12 mouse cellular contexts compared by ENCODE assay signal in genomic region chr5:92553939-92554338, GRCm38 (mm10). TPM values are rescaled to one million over a fixed set of nuclear protein-coding genes. Genes with fewer than 3 reads are reported as not detected.
DNase-seq lines count a peak whose midpoint lies in the region; ATAC-seq and TF ChIP-seq lines count a peak whose summit lies in the region.
"Had no signal": no experiment of that assay in that cellular context is flagged by ENCODE, and none has a peak within 500 bp of the region (broad histone marks: within the 10 kb centered on the region; RNA-seq: fewer than 3 reads in every experiment).

No protein-coding gene starts in this region.

- 53% methylated on average over 3 of the region's 3 CpGs for WGBS in liver, embryonic 14.5 days (ENCODE audit: insufficient replicate concordance)
- 52% methylated on average over 3 of the region's 3 CpGs for WGBS in liver, embryonic 12.5 days (ENCODE audit: insufficient replicate concordance)
- 68% methylated on average over 3 of the region's 3 CpGs for WGBS in stomach, postnatal 0 days
- 68% methylated on average over 3 of the region's 3 CpGs for WGBS in midbrain, embryonic 13.5 days

- no peaks in the 10 kb centered on the region for H3K27me3 ChIP-seq in liver, embryonic 14.5 days (ENCODE audit: control insufficient read depth, insufficient read depth, low read length)
- H3K27me3 ChIP-seq in liver, embryonic 12.5 days (replicated peaks) = no peaks in the 10 kb centered on the region
- no peaks in the 10 kb centered on the region for H3K27me3 ChIP-seq in stomach, postnatal 0 days (ENCODE audit: control insufficient read depth, insufficient read depth, low read length)
- H3K27me3 ChIP-seq in midbrain, embryonic 13.5 days = no peaks in the 10 kb centered on the region
- H3K27me3 ChIP-seq: forebrain, embryonic 13.5 days; neural tube, embryonic 12.5 days had no signal

- no peak overlapping the region for H3K4me2 ChIP-seq in liver, embryonic 14.5 days (ENCODE audit: low read depth)
- no peak overlapping the region for H3K4me2 ChIP-seq in liver, embryonic 12.5 days
- no peak overlapping the region for H3K4me2 ChIP-seq in stomach, postnatal 0 days (replicated peaks; ENCODE audit: low read depth)
- H3K4me2 ChIP-seq in midbrain, embryonic 13.5 days (replicated peaks) = no peak overlapping the region
- H3K4me2 ChIP-seq: forebrain, embryonic 13.5 days; neural tube, embryonic 12.5 days had no signal

- peak; percentile 54; the same call in 1 of the 2 replicates for TF ChIP-seq CTCF in liver, embryonic 14.5 days (IDR thresholded peaks at IDR 0.05; ENCODE audit: low read depth)
- peak; percentile 51 for TF ChIP-seq CTCF in stomach, postnatal 0 days (IDR thresholded peaks at IDR 0.05; ENCODE audit: low read depth)

- no peak overlapping the region for H3K4me3 ChIP-seq in liver, embryonic 14.5 days (ENCODE audit: insufficient read depth in 1 of 2, low read depth in 2 of 2, low read length in 2 of 2)
- H3K4me3 ChIP-seq in liver, embryonic 12.5 days = no peak overlapping the region
- no peak overlapping the region for H3K4me3 ChIP-seq in stomach, postnatal 0 days (ENCODE audit: low read depth, low read length)
- H3K4me3 ChIP-seq in midbrain, embryonic 13.5 days (replicated peaks) = no peak overlapping the region
- H3K4me3 ChIP-seq: forebrain, embryonic 13.5 days; neural tube, embryonic 12.5 days had no signal

- H3K9me3 ChIP-seq in liver, embryonic 14.5 days (ENCODE audit: control insufficient read depth, low read length) = no peaks in the 10 kb centered on the region
- no peaks in the 10 kb centered on the region for H3K9me3 ChIP-seq in liver, embryonic 12.5 days (replicated peaks)
- H3K9me3 ChIP-seq in stomach, postnatal 0 days (ENCODE audit: control insufficient read depth, low read length) = no peaks in the 10 kb centered on the region
- no peaks in the 10 kb centered on the region for H3K9me3 ChIP-seq in midbrain, embryonic 13.5 days
- H3K9me3 ChIP-seq: neural tube, embryonic 12.5 days had no signal

- H3K9ac ChIP-seq in liver, embryonic 14.5 days (replicated peaks) = no peak overlapping the region
- no peak overlapping the region for H3K9ac ChIP-seq in liver, embryonic 12.5 days
- H3K9ac ChIP-seq in stomach, postnatal 0 days (ENCODE audit: low read length) = no peak overlapping the region
- no peak overlapping the region for H3K9ac ChIP-seq in midbrain, embryonic 13.5 days (replicated peaks)
- H3K9ac ChIP-seq: forebrain, embryonic 13.5 days; neural tube, embryonic 12.5 days had no signal

- TF ChIP-seq EP300 in liver, embryonic 14.5 days (IDR thresholded peaks at IDR 0.05; ENCODE audit: low read depth) = no peak
- TF ChIP-seq EP300 in stomach, postnatal 0 days (optimal IDR thresholded peaks at IDR 0.05) = no peak

- peak; percentile 37 for DNase-seq in CD4-positive, CD25-positive, alpha-beta regulatory T cell, adult 2 months (ENCODE audit: low read depth, low spot score)
- peak in 1 of 3 experiments; percentile 0 for DNase-seq in liver, embryonic 14.5 days (ENCODE audit: low read depth in 3 of 3, low spot score in 3 of 3)
- DNase-seq in R1 (ENCODE audit: low read depth, low spot score) = peak; percentile 78
- no peak for DNase-seq in stomach, postnatal 0 days (ENCODE audit: low spot score)
- DNase-seq in adrenal gland, postnatal 25 days = no peak

- H3K36me3 ChIP-seq in liver, embryonic 14.5 days (replicated peaks; ENCODE audit: control insufficient read depth, insufficient read depth, low read depth) = no peaks in the 10 kb centered on the region
- H3K36me3 ChIP-seq in liver, embryonic 12.5 days = no peaks in the 10 kb centered on the region
- no peaks in the 10 kb centered on the region for H3K36me3 ChIP-seq in stomach, postnatal 0 days (ENCODE audit: control insufficient read depth, insufficient read depth, low read length)
- H3K36me3 ChIP-seq in midbrain, embryonic 13.5 days = no peaks in the 10 kb centered on the region
- H3K36me3 ChIP-seq: neural tube, embryonic 12.5 days had no signal

- ATAC-seq in CD4-positive, CD25-positive, alpha-beta regulatory T cell, adult 4 months = no peak
- ATAC-seq in liver, embryonic 14.5 days (ENCODE audit: insufficient read depth) = no peak
- no peak for ATAC-seq in liver, embryonic 12.5 days
- ATAC-seq in stomach, postnatal 0 days (ENCODE audit: low FRiP score, low TSS enrichment) = no peak
- ATAC-seq in midbrain, embryonic 13.5 days = no peak
- ATAC-seq: forebrain, embryonic 13.5 days had no signal

- no peaks in the 10 kb centered on the region for H3K4me1 ChIP-seq in liver, embryonic 14.5 days (replicated peaks; ENCODE audit: control insufficient read depth in 2 of 2, insufficient read depth in 2 of 2, low read length in 1 of 2)
- no peaks in the 10 kb centered on the region for H3K4me1 ChIP-seq in liver, embryonic 12.5 days
- no peaks in the 10 kb centered on the region for H3K4me1 ChIP-seq in stomach, postnatal 0 days (replicated peaks; ENCODE audit: control insufficient read depth, insufficient read depth)
- H3K4me1 ChIP-seq in midbrain, embryonic 13.5 days (replicated peaks) = no peaks in the 10 kb centered on the region
- H3K4me1 ChIP-seq: forebrain, embryonic 13.5 days; neural tube, embryonic 12.5 days had no signal

- H3K27ac ChIP-seq in liver, embryonic 14.5 days = no peak overlapping the region
- H3K27ac ChIP-seq in liver, embryonic 12.5 days = no peak overlapping the region
- H3K27ac ChIP-seq in stomach, postnatal 0 days (replicated peaks) = no peak overlapping the region
- H3K27ac ChIP-seq in midbrain, embryonic 13.5 days = no peak overlapping the region
- H3K27ac ChIP-seq: forebrain, embryonic 13.5 days; neural tube, embryonic 12.5 days had no signal

RNA-seq across cellular contexts. Expression of gene Fam47e, which starts 0.9 kb away (rescaled TPM):
- polyA plus RNA-seq in CD4-positive, CD25-positive, alpha-beta regulatory T cell, adult 4 months (2017; shearing (Covaris generic)) = not detected
- 0.96 and 1.0 TPM in 2 replicates for polyA plus RNA-seq in liver, embryonic 14.5 days (2012; rRNA removed)
- 1.4 and 1.8 TPM in 2 replicates for polyA plus RNA-seq in liver, embryonic 14.5 days (2014; fragmentation: Nextera tagmentation; extraction: Ambion mirVana)
- polyA plus RNA-seq in liver, embryonic 12.5 days (2016; fragmentation: Nextera tagmentation; extraction: Ambion mirVana) = 0.69 and 0.88 TPM in 2 replicates
- polyA plus RNA-seq in stomach, postnatal 0 days (2015; fragmentation: Nextera tagmentation; extraction: Ambion mirVana) = 0.13 and 0.19 TPM in 2 replicates
- polyA plus RNA-seq in midbrain, embryonic 13.5 days (2015; fragmentation: Nextera tagmentation; extraction: Ambion mirVana) = not detected in 2 replicates
- total RNA-seq in adrenal gland, postnatal 25 days (2021) = not detected in 2 replicates
- total RNA-seq: adrenal gland, postnatal 36 days had no signal
- polyA plus RNA-seq: forebrain, embryonic 13.5 days; heart, embryonic 14.5 days; neural tube, embryonic 12.5 days had no signal

RNA-seq across cellular contexts. Expression of gene Scarb2, which starts 47.3 kb away (rescaled TPM):
- 10 to 100 TPM in 1 of 2 experiments, 1 to 10 TPM in 1; 9.1 to 13.0 TPM for polyA plus RNA-seq in CD4-positive, CD25-positive, alpha-beta regulatory T cell, adult 4 months (2017; shearing (Covaris generic))
- 4.5 and 5.7 TPM in 2 replicates for polyA plus RNA-seq in liver, embryonic 14.5 days (2012; rRNA removed)
- 5.2 and 5.4 TPM in 2 replicates for polyA plus RNA-seq in liver, embryonic 14.5 days (2014; fragmentation: Nextera tagmentation; extraction: Ambion mirVana)
- 4.2 and 4.3 TPM in 2 replicates for polyA plus RNA-seq in liver, embryonic 12.5 days (2016; fragmentation: Nextera tagmentation; extraction: Ambion mirVana)
- 19.1 and 20.9 TPM in 2 replicates for polyA plus RNA-seq in stomach, postnatal 0 days (2015; fragmentation: Nextera tagmentation; extraction: Ambion mirVana)
- 21.0 and 21.8 TPM in 2 replicates for polyA plus RNA-seq in midbrain, embryonic 13.5 days (2015; fragmentation: Nextera tagmentation; extraction: Ambion mirVana)
- 62.2 and 65.1 TPM in 2 replicates for total RNA-seq in adrenal gland, postnatal 25 days (2021)

RNA-seq across cellular contexts. Expression of gene Stbd1, which starts 48.9 kb away (rescaled TPM):
- under 1 TPM in 1 of 2 experiments, not detected in 1; 0.27 TPM for polyA plus RNA-seq in CD4-positive, CD25-positive, alpha-beta regulatory T cell, adult 4 months (2017; shearing (Covaris generic))
- 2.6 and 3.7 TPM in 2 replicates for polyA plus RNA-seq in liver, embryonic 14.5 days (2012; rRNA removed)
- polyA plus RNA-seq in liver, embryonic 14.5 days (2014; fragmentation: Nextera tagmentation; extraction: Ambion mirVana) = 9.2 and 10.1 TPM in 2 replicates
- 5.3 and 5.5 TPM in 2 replicates for polyA plus RNA-seq in liver, embryonic 12.5 days (2016; fragmentation: Nextera tagmentation; extraction: Ambion mirVana)
- polyA plus RNA-seq in stomach, postnatal 0 days (2015; fragmentation: Nextera tagmentation; extraction: Ambion mirVana) = 17.9 and 19.2 TPM in 2 replicates
- polyA plus RNA-seq in midbrain, embryonic 13.5 days (2015; fragmentation: Nextera tagmentation; extraction: Ambion mirVana) = 3.2 and 4.6 TPM in 2 replicates
- 4.9 and 5.4 TPM in 2 replicates for total RNA-seq in adrenal gland, postnatal 25 days (2021)

Comparison
In these comparisons a context has a peak if more than half of its experiments do, and no peak if none do; other contexts are left out.
1. DNase-seq: peak in CD4-positive, CD25-positive, alpha-beta regulatory T cell, adult 2 months (single experiment) and R1 (single experiment); none in stomach, postnatal 0 days (single experiment) and adrenal gland, postnatal 25 days (single experiment).